Mouse (Mus musculus) olfactory bulb, adult 2 months (tissue): Measurements from ENCODE around the gene Pik3r6.

ENCODE experiments used
- CTCF ChIP-seq: fragments of 200-500 bp; IDR thresholded peaks from 2 replicates; pipeline ENCODE4 v1.5.1; 2012; ENCODE audit warnings: low read depth, mild to moderate bottlenecking, low read length, moderate library complexity; ENCODE audit not compliant: insufficient read depth
- POLR2A ChIP-seq: fragments of 200-500 bp; IDR thresholded peaks from 2 replicates; pipeline ENCODE4 v1.6.1; 2012; ENCODE audit warnings: mild to moderate bottlenecking, low read depth, low read length, moderate library complexity; ENCODE audit not compliant: insufficient read depth

DNA sequence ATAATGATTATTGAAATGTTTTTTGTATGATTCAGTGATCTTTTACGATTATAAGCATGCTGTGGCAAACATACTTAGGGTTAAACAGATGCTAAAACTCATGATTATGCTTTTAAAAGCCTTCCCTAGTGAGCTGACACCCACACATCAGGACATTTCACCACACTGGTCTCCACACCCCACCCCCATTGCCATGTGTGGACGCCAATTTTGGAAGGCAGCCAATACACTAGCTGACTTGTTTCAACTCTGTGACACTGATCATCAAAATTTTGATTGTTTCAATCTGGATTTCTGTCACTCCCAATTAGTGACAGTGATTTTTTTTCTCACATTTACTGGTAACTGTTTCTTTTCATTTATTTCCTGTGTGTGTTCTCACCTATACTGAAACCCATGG lies 44.7 kb downstream of the Pik3r6 start:
- TF ChIP-seq POLR2A (no peak), CTCF (no peak)
